ENCODE assay signal across 8 mouse cellular contexts in genomic region chr11:102320686-102321005, GRCm38 (mm10). TPM values are rescaled to one million over a fixed set of nuclear protein-coding genes. Genes with fewer than 3 reads are reported as not detected.
DNase-seq lines count a peak whose midpoint lies in the region; ATAC-seq lines count a peak whose summit lies in the region.

No protein-coding gene starts in this region.

- WGBS in forebrain, embryonic 14.5 days, result 10% methylated on average over 10 of the region's 10 CpGs
- WGBS in heart, embryonic 16.5 days, result 12% methylated on average over 10 of the region's 10 CpGs
- WGBS in lung, embryonic 15.5 days, result 12% methylated on average over 10 of the region's 10 CpGs

- no peaks in the 10 kb centered on the region; the same call in 1 of the 2 replicates for H3K36me3 ChIP-seq in forebrain, embryonic 14.5 days (ENCODE audit: control insufficient read depth, insufficient read depth, low read length)
- H3K36me3 ChIP-seq in heart, embryonic 16.5 days (ENCODE audit: control insufficient read depth, insufficient read depth), result no peaks in the 10 kb centered on the region
- no peaks in the 10 kb centered on the region for H3K36me3 ChIP-seq in lung, embryonic 15.5 days

- H3K4me1 ChIP-seq in forebrain, embryonic 14.5 days (ENCODE audit: control insufficient read depth, insufficient read depth, low read length), result peaks cover 12% of the 10 kb centered on the region; the same call in 1 of the 2 replicates
- peaks cover 10% of the 10 kb centered on the region for H3K4me1 ChIP-seq in heart, embryonic 16.5 days (ENCODE audit: control insufficient read depth, insufficient read depth, low read length)
- H3K4me1 ChIP-seq in lung, embryonic 15.5 days, result peaks cover 26% of the 10 kb centered on the region

- DNase-seq in 3T3-L1 (ENCODE audit: low read depth, low spot score), result peak; percentile 89
- peak; percentile 89 for DNase-seq in adrenal gland, postnatal 14 days
- DNase-seq in forebrain, embryonic 14.5 days (ENCODE audit: low spot score), result peak; percentile 90
- DNase-seq in kidney, postnatal 4 days, result peak; percentile 75 to 85
- DNase-seq in retina, postnatal 7 days (ENCODE audit: low read depth, low spot score), result peak; percentile 42

- peak; percentile 30 for ATAC-seq in forebrain, embryonic 14.5 days
- no peak; the same call in 1 of the 2 replicates for ATAC-seq in heart, embryonic 16.5 days (replicated peaks; ENCODE audit: extremely low read depth, insufficient read depth, low FRiP score)
- no peak for ATAC-seq in lung, embryonic 15.5 days (ENCODE audit: borderline replicate concordance, extremely low read depth, low FRiP score, low TSS enrichment)
- no peak for ATAC-seq in granulocyte monocyte progenitor cell, adult 5-6 weeks (replicated peaks; ENCODE audit: poor library complexity, severe bottlenecking)

- peak overlapping the region; percentile 100 for H3K4me3 ChIP-seq in forebrain, embryonic 14.5 days (ENCODE audit: low read depth, low read length)
- H3K4me3 ChIP-seq in heart, embryonic 16.5 days (ENCODE audit: low read length), result peak overlapping the region; percentile 96
- H3K4me3 ChIP-seq in lung, embryonic 15.5 days, result peak overlapping the region; percentile 99

- H3K9me3 ChIP-seq in forebrain, embryonic 14.5 days (replicated peaks; ENCODE audit: control insufficient read depth, low read length), result no peaks in the 10 kb centered on the region
- no peaks in the 10 kb centered on the region for H3K9me3 ChIP-seq in heart, embryonic 16.5 days (replicated peaks; ENCODE audit: control insufficient read depth, low read length)
- H3K9me3 ChIP-seq in lung, embryonic 15.5 days, result no peaks in the 10 kb centered on the region

- peak overlapping the region; percentile 95 for H3K4me2 ChIP-seq in forebrain, embryonic 14.5 days (ENCODE audit: low read length)
- H3K4me2 ChIP-seq in heart, embryonic 16.5 days (ENCODE audit: low read depth, low read length), result peak overlapping the region; percentile 97
- peak overlapping the region; percentile 90 for H3K4me2 ChIP-seq in lung, embryonic 15.5 days

- H3K27ac ChIP-seq in forebrain, embryonic 14.5 days (ENCODE audit: low read depth, low read length), result peak overlapping the region; percentile 99
- H3K27ac ChIP-seq in heart, embryonic 16.5 days (ENCODE audit: low read length), result peak overlapping the region; percentile 99
- peak overlapping the region; percentile 99 for H3K27ac ChIP-seq in lung, embryonic 15.5 days

- peak overlapping the region; percentile 100 for H3K9ac ChIP-seq in forebrain, embryonic 14.5 days (ENCODE audit: low read length)
- H3K9ac ChIP-seq in heart, embryonic 16.5 days (ENCODE audit: low read length), result peak overlapping the region; percentile 97
- H3K9ac ChIP-seq in lung, embryonic 15.5 days, result peak overlapping the region; percentile 100

- H3K27me3 ChIP-seq in forebrain, embryonic 14.5 days (replicated peaks; ENCODE audit: control insufficient read depth, insufficient read depth, low read length), result no peaks in the 10 kb centered on the region
- no peaks in the 10 kb centered on the region for H3K27me3 ChIP-seq in heart, embryonic 16.5 days (ENCODE audit: control insufficient read depth, insufficient read depth, low read length)
- no peaks in the 10 kb centered on the region for H3K27me3 ChIP-seq in lung, embryonic 15.5 days

RNA-seq across cellular contexts. Expression of gene Ubtf, which starts 1.1 kb away (rescaled TPM):
- 102 and 106 TPM in 2 replicates for total RNA-seq in adrenal gland, postnatal 14 days (2021)
- 74.5 and 91.0 TPM in 2 replicates for polyA plus RNA-seq in forebrain, embryonic 14.5 days (2014; fragmentation: Nextera tagmentation; extraction: Ambion mirVana)
- 57.8 and 58.9 TPM in 2 replicates for polyA plus RNA-seq in heart, embryonic 16.5 days (2015; fragmentation: Nextera tagmentation; extraction: Ambion mirVana)
- 83.5 and 86.1 TPM in 2 replicates for polyA plus RNA-seq in lung, embryonic 15.5 days (2015; fragmentation: Nextera tagmentation; extraction: Ambion mirVana)
- 56.3 and 73.8 TPM in 2 replicates for total RNA-seq in granulocyte monocyte progenitor cell, adult 5-6 weeks (2014; fragmentation: Nextera tagmentation)
- 148 and 164 TPM in 2 replicates for total RNA-seq in granulocyte monocyte progenitor cell, adult 5-6 weeks (2017)

RNA-seq across cellular contexts. Expression of gene Atxn7l3, which starts 24.2 kb away (rescaled TPM):
- 47.9 and 53.4 TPM in 2 replicates for total RNA-seq in adrenal gland, postnatal 14 days (2021)
- 25.2 and 28.7 TPM in 2 replicates for polyA plus RNA-seq in forebrain, embryonic 14.5 days (2014; fragmentation: Nextera tagmentation; extraction: Ambion mirVana)
- 7.1 and 9.1 TPM in 2 replicates for polyA plus RNA-seq in heart, embryonic 16.5 days (2015; fragmentation: Nextera tagmentation; extraction: Ambion mirVana)
- polyA plus RNA-seq in lung, embryonic 15.5 days (2015; fragmentation: Nextera tagmentation; extraction: Ambion mirVana), result 13.3 and 13.6 TPM in 2 replicates
- 20.0 and 28.7 TPM in 2 replicates for total RNA-seq in granulocyte monocyte progenitor cell, adult 5-6 weeks (2014; fragmentation: Nextera tagmentation)
- total RNA-seq in granulocyte monocyte progenitor cell, adult 5-6 weeks (2017), result 20.0 and 27.1 TPM in 2 replicates

RNA-seq across cellular contexts. Expression of gene Tmub2, which starts 35.9 kb away (rescaled TPM):
- total RNA-seq in adrenal gland, postnatal 14 days (2021), result 40.1 and 40.4 TPM in 2 replicates
- polyA plus RNA-seq in forebrain, embryonic 14.5 days (2014; fragmentation: Nextera tagmentation; extraction: Ambion mirVana), result 74.4 and 75.3 TPM in 2 replicates
- 42.6 and 44.9 TPM in 2 replicates for polyA plus RNA-seq in heart, embryonic 16.5 days (2015; fragmentation: Nextera tagmentation; extraction: Ambion mirVana)
- polyA plus RNA-seq in lung, embryonic 15.5 days (2015; fragmentation: Nextera tagmentation; extraction: Ambion mirVana), result 48.7 and 51.4 TPM in 2 replicates
- total RNA-seq in granulocyte monocyte progenitor cell, adult 5-6 weeks (2014; fragmentation: Nextera tagmentation), result 22.7 and 34.6 TPM in 2 replicates
- 17.2 and 32.6 TPM in 2 replicates for total RNA-seq in granulocyte monocyte progenitor cell, adult 5-6 weeks (2017)

RNA-seq across cellular contexts. Expression of gene Slc4a1, which starts 45.4 kb away (rescaled TPM):
- total RNA-seq in adrenal gland, postnatal 14 days (2021), result 17.5 and 72.4 TPM in 2 replicates
- polyA plus RNA-seq in forebrain, embryonic 14.5 days (2014; fragmentation: Nextera tagmentation; extraction: Ambion mirVana), result 1.8 and 2.1 TPM in 2 replicates
- 14.9 TPM in 2 replicates for polyA plus RNA-seq in heart, embryonic 16.5 days (2015; fragmentation: Nextera tagmentation; extraction: Ambion mirVana)
- 10.1 and 14.0 TPM in 2 replicates for polyA plus RNA-seq in lung, embryonic 15.5 days (2015; fragmentation: Nextera tagmentation; extraction: Ambion mirVana)
- not detected in 2 replicates for total RNA-seq in granulocyte monocyte progenitor cell, adult 5-6 weeks (2014; fragmentation: Nextera tagmentation)
- under 0.01 and 1.6 TPM in 2 replicates for total RNA-seq in granulocyte monocyte progenitor cell, adult 5-6 weeks (2017)

RNA-seq across cellular contexts. Expression of gene Asb16, which starts 52.1 kb away (rescaled TPM):
- total RNA-seq in adrenal gland, postnatal 14 days (2021), result 0.11 and 0.19 TPM in 2 replicates
- not detected in 2 replicates for polyA plus RNA-seq in forebrain, embryonic 14.5 days (2014; fragmentation: Nextera tagmentation; extraction: Ambion mirVana)
- polyA plus RNA-seq in heart, embryonic 16.5 days (2015; fragmentation: Nextera tagmentation; extraction: Ambion mirVana), result 0.08 and 0.09 TPM in 2 replicates
- polyA plus RNA-seq in lung, embryonic 15.5 days (2015; fragmentation: Nextera tagmentation; extraction: Ambion mirVana), result 0.09 and 0.10 TPM in 2 replicates
- total RNA-seq in granulocyte monocyte progenitor cell, adult 5-6 weeks (2014; fragmentation: Nextera tagmentation), result 1.1 and 3.4 TPM in 2 replicates
- total RNA-seq in granulocyte monocyte progenitor cell, adult 5-6 weeks (2017), result 0.17 and 0.31 TPM in 2 replicates
